Mouse (Mus musculus) forelimb bud, embryonic 11.5 days (tissue): ENCODE measurements at regions not wholly inside any gene's neighbourhood (a gene's known extent, or its start where the extent isn't known, plus 50 kb on each side); places are given as distances from the start of the nearest gene placed in this dataset.

Source experiments
- DNase-seq: peaks from one replicate; pipeline ENCODE4 v3.0.0-alpha.2; 2012; ENCODE audit warnings: low read depth, low spot score

GRCm38 (mm10) chr8:88972993-88973690 lies 70.8 kb downstream of the Sall1 start:
- no peak for DNase-seq

GRCm38 (mm10) chr8:88958843-88959242 lies 85.1 kb downstream of the Sall1 start:
- DNase-seq, result no peak

DNA sequence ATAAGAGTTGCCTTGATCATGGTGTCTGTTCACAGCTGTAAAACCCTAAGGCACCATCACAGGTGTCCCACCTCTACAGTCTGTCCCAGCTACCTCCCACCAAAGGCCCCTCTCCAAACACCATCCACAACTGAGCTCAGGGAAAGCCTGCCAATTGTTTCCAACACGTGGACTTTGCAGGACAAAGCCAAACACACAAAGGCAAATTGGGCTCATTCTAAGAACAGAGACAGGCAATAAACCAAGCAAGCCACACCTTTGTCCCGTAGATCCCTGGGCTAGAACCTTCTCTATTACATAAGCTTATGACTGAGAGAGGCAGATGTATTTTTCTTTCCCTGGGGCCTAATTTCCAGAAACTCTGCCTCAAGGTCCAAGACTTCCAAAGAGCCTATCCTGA lies 90.8 kb downstream of the Sall1 start:
- DNase-seq, result no peak

GRCm38 (mm10) chr8:88951829-88952155 lies 92.2 kb downstream of the Sall1 start:
- DNase-seq, result no peak

GRCm38 (mm10) chr8:88951145-88951828 lies 92.7 kb downstream of the Sall1 start:
- no peak for DNase-seq

GRCm38 (mm10) chr8:88949975-88950374 lies 94.0 kb downstream of the Sall1 start:
- DNase-seq, result no peak

DNA sequence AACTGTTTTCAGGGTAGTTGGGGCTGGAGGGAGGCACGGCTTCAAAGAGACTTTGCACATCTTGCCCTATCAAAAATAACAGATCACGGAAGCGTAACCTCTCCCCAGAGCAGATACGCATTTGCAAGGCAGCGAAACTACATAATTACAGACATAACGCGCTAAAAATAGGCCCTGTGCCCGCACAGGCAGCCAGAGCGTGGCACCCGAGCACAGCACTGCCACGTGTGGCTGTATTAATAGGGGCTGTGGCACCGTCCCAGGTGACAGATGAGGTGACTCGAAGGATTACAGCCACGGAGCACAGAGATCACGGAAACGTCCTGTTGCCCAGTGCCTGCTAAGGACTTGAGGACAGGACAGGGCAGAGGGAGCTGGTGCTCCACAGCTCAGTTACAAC lies 95.0 kb downstream of the Sall1 start:
- DNase-seq, result no peak

DNA sequence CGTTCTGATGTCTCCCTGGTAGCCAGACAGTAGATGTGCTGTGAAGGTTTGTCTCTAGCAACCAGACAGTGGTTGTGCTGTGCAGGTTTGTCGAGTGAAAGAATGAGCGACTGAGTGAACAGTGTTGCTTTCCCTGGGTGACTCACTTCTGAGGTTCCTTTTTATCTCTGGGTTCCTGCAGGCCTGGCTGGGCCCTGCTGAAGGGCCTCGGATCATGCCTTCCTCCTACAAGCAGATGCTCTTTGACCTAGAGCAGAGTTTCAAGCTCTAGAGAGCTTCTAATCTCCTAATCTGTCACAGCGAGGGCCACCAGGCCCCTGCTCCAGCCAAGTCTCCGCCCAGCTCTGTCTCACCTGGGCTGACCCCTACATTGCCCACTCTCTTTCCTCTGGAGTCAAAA lies 95.6 kb downstream of the Sall1 start:
- DNase-seq, result no peak

GRCm38 (mm10) chr8:88947384-88947783 lies 96.6 kb downstream of the Sall1 start:
- no peak for DNase-seq

GRCm38 (mm10) chr8:88945656-88946055 lies 98.3 kb downstream of the Sall1 start:
- no peak for DNase-seq

DNA sequence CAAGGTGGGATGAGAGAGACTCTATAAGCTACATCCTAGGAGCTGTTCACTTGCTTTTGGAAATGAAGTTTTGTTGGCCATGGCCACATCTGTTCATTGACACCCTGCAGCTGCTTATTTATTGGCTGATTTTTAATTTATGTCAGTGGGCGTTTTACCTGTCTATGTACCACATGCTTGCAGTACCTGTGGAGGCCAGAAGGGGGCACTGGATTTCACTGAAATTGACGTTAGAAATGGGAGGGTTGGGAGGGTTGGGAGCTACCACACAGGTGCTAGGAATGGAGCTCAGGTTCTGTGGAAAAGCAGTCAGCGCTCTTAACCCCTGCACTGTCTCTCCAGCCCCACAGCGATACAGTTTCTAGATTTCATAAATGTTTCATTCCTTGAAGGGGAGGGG lies 99.9 kb downstream of the Sall1 start:
- DNase-seq, result peak; percentile 26

- no peak for DNase-seq
Observed at GRCm38 (mm10) chr8:88939071-88939746, 104.8 kb downstream of the Sall1 start.

DNA sequence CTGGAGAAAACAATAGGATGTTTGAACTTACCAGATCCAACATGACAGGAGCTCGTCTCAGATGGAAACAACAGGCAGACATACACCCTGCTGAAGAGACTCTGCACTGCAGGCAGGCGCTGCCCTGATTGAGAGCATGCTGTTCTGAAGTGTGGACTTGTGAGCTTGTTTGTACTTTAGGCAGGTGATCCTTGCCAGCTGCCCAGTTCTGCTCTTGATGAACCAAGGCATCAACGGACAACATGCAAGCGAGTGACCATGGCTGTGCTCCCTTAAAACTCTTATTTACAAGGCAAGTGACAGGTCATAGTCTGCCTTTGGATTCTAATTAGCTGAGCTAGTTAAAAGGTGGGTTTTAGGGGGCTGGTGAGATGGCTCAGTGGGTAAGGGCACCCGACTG lies 109.3 kb downstream of the Sall1 start:
- DNase-seq, result no peak

- DNase-seq, result no peak
Observed at GRCm38 (mm10) chr8:88931050-88931449, 112.9 kb downstream of the Sall1 start.

DNA sequence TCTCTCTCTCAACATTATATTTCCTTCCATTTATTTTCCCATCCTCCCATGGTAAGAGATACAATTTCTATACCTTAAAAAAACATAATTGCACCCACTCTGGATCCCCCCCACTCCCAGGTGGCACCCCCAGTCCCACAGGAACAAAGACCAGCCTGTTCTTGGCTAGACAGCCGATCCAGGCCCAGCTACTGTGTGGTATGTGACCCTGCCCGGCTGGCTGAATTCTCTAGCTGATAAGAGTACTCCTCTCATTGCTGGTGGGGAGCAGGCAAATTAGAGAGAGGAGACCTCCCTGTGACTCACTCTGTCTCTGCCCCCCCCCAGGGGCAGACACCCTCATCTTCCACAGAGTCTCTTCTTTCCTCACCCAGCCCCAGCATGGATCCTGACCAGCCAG lies 113.6 kb downstream of the Sall1 start:
- no peak for DNase-seq

DNA sequence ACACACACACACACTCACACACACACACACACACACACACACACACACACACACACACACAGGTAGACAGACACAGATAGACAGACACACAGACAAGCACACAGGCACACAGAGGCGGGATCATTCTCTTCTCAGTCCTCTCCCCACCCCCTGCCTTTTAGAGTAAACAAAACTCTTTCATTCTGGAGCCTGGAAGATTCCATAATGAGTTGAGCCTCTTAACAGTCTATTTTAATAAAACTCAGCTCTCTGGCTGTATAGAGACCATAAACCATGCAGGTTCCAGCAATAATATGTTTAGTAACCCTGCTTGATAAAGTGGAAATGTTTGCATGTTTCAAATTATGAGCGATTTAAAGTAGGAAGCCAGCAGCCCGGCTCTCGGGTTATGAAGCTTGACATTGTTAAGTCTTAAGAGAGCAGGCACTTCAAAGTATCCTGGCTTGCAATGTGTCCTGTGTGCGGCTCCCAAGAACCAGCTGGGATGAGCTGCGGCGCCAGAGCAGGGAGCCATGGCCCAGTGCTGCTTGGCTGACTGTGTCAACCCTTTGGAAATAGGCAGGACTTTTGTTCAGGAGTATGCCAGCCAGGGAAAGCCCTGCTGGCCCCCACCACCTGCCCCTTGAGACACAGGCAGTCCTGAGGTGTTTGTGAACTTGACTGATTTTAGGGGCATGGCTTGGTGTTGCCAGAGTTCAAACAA lies 115.1 kb downstream of the Sall1 start:
- peak; percentile 32 for DNase-seq

DNA sequence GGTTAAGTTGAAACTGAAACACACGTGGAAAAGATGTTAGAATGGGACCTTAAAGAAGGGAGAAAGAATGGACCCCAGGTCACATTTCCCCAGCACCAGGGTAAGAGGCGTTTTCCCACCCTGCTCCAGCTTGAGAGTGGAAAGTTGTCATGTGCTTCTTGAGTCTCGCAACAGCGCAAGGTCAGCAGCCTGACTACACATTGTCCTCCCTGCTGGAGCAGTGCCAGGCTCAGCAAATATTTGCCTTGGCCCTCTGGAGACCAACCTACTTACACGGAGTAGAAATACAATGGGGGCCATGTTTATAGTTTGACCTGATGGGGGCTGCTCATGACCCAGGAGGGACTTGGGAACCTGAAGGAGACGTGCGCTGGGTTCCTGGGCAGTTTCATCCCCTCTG lies 121.1 kb downstream of the Sall1 start:
- no peak for DNase-seq

- DNase-seq, result no peak
Observed at GRCm38 (mm10) chr8:88921967-88922366, 122.0 kb downstream of the Sall1 start.

DNA sequence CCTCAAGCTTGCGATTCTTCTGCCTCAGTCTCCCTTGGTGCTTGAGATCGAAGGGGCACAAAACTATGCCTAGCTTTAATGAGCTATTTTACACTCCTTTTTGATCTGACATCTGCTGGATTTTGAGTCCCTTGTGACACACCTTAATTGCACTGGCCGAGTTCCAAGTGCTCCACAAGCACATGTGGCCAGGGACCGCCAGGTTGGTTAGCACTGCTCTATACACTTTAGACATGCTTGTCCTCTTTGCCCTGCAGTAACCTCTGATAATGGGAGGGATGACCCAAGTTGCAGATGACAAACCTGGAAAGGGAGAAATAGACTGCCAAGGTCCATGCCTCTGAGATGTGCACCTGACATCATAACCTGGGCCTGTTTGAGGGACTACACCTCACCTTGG lies 124.7 kb downstream of the Sall1 start:
- no peak for DNase-seq

- no peak for DNase-seq
Observed at GRCm38 (mm10) chr8:88916064-88916463, 127.9 kb downstream of the Sall1 start.

GRCm38 (mm10) chr8:88914657-88915056 lies 129.3 kb downstream of the Sall1 start:
- DNase-seq, result no peak

GRCm38 (mm10) chr8:88914190-88914589 lies 129.8 kb downstream of the Sall1 start:
- DNase-seq, result no peak
